Mouse (Mus musculus): ENCODE results near the gene Gp6.
"Not testable (repeated sequence)": the region's sequence is repeated elsewhere in the genome, so short reads cannot be mapped to it uniquely, and the experiment has no call there.

The Gp6 gene

DNA sequence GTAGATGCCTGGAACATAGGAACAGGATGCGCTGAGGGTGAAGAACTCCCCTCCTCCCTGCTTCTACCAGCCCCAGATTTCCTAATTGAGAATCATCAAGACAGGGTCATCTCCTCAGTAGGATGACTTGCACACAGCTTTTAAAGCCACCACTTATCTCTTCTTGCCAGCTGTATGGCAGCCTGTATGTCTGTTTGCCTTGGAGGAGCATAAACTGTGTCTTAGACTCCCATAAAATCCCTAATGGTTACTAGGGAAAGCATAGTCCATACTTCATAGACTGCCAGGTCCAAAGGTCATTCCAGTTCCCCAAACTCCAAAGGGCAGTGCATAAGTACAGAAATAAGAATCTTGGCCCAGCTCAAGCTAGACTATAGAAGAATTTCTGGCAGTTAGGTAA lies at the start of gene Gp6:
TSS of gene Gp6 (minus strand) at position 15 of the 400 bp plus-strand sequence.
- no peak for DNase-seq

DNA sequence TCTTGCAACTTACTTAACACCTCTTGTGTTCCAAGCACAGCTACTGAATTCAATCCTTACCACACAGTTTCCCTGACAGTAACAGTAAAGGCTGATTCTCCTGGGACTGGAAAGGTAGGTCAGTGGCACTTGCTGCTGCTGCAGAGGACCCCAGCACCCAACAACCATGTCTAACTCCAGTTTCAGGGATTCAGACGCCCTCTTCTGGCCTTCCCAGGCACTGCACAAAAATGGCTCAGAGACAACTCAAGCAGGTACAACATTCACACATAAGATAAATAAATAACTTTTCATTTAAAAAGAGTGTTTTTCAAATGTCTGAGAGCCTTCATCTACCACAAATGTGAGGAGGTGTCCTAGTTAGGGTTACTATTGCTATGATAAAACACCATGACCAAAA lies 49.6 kb upstream of the Gp6 start:
- no peak for DNase-seq

DNA sequence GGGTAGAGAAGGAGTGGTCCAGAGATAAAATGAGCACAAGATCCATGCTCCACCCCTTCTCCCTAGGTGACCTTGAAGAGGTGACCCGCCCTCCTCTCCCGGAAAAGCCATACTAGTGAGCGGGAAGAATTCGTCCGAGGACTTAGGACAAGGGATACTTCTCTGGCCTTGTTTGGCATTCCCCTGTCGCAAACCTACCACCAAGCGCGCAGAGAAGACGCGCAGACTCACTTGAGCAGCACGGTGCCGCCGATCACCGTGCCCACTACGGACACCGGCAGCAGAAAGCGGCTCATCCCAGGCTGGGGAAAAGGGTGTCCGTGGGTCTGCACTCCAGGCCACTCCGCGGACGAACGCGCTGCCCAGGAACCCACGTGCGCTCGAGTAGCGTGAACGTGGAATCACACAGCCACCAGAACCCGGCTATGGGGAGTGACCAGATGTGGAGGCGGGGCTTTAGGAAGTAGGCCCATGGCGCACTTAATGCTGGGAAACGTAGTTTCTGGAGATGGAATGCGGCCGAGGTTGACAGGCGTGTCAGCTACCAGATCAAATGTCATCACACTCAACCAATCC lies 47.8 kb upstream of the Gp6 start, which contains the start of gene Rdh13:
TSS of gene Rdh13 (minus strand) at position 434 of the 576 bp plus-strand sequence.
- peak; percentile 75 to 77 for DNase-seq

DNA sequence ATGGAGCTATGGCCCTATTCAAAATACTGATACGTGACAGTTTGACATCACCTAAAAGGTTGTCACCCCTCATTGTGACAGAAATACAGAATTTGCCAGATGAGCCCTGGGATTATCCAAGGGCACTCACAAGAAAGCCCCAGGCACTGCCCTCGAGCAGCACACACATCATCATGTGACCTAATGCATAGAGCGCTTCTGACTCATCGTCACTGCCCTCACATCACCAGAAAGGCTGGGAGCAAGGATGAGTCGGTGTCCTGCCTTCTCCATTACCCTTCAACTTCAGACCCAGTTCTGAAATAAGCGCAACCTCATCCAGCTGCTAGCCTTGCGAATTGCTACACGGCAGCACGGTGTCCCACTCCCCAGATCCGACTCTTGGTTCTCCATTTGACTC lies 43.0 kb upstream of the Gp6 start:
- DNase-seq: no peak

DNA sequence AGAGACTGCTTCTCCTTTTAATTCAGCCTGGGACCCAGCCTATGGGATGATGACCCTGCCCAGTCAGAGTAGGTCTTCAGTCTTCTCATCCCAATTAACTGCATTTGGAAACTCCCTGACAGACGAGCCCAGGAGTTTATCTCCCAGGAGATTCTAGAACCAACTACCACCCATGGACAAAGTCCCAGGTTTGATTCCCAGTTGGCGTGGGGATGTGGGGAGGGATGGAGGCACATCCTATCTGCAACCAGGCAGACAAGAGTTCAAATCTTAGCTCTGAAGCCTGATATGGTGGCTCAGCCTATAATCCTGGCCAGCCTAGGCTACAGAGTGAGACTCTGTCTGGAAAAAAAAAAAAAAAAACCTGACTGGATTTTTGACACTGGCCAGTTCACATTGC lies 40.2 kb upstream of the Gp6 start:
- no peak for DNase-seq

DNA sequence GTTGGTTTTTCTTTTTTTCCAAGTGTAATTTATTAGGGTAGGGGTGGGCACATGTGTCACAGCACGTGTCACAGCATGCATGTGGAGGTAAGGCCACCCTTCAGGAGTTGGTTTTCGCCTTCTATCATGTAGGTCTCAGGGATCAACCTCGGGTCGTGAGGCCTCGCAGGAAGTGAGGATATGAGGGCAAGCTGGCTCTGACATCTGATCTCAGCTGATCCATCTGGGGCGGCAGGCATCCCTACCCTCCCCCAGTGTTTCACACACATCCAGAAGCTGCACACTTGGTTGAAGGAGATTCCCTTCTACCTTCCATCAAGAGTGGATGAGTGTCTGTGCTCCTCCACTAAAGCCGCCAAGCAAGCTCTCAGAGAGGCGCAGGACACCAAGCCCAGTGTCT lies 34.5 kb upstream of the Gp6 start:
- DNase-seq: no peak

DNA sequence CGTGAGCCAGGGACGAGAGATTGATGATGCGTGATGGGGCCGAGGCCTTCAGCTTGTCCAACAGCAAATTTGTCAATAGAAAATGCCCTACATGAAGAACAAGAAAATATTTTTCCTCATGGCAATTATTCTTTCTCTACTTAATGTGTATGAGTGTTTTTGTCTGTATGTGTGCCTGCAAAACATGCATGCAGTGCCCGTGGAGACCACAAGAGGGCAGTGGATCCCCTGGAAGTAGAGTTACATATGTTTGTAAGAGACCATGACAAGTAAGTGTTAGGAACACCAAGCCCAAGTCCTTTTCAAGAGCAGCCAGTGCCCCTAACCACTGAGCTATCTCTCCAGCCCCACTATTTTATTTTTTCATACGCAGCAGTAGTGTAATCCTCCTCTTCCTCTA lies 34.0 kb upstream of the Gp6 start:
- DNase-seq: peak; percentile 67 to 77

DNA sequence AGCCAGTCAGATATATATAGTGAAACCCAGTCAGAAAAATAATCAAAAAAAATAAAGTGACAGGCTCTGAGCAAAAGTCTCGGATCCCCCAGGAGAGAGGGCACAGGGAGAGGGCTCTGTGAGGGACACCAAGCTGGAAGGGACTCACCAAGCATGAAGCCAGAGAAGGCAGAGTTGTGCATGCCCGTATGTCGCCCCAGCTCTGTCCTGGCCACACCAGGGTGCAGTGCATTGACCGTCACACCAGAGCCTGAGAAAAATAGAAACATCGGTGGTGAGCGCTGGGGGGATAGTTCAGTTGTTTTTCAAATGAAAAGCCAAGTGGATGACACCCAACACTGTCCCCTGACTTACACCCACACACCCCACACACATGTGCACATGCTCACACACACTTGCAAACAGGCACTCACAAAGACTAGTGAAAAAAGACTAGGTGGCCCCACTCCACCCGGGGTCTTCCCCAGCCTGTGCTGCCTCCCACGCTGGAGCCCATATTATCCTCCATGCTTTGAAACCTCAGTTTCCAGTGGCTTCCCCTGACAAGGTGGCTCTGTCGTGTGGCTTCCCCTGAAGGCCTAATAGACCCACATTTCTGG lies 32.8 kb upstream of the Gp6 start:
- no peak for DNase-seq

DNA sequence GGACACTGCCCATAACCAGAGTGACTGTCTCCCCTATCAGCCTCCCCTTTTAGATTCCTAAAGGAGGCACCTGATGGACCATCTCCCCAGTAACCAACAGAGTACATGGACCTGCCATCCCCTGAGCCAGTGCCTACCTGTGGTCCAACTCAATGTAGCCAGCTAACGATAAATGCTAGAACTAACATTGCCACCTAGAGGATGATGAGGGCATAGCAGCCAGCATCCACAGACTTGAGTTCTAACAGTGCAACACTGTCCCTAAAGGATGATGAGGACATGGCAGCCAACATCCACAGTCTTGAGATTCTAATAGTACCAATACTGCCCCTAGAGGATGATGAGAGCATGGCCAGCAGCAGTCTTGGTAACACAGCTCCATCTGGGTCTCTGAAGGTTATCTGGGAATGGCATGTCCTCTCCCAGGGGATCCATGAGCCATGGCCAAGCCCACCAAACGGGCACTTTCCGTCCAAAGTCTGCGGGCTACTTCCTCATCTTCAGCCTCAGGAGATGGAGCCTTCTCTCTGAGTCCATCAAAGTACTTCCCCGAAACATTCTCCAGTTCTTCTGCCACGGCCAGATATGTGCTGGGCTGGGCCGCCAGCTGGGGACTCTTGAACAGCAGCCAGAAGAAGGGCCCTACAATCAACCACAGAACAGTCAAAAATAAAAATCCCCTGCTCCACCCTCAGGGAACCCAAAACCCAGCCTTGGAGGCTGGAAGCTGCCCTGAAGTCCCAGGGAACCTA lies 29.8 kb upstream of the Gp6 start:
- peak; percentile 77 to 81 for DNase-seq

DNA sequence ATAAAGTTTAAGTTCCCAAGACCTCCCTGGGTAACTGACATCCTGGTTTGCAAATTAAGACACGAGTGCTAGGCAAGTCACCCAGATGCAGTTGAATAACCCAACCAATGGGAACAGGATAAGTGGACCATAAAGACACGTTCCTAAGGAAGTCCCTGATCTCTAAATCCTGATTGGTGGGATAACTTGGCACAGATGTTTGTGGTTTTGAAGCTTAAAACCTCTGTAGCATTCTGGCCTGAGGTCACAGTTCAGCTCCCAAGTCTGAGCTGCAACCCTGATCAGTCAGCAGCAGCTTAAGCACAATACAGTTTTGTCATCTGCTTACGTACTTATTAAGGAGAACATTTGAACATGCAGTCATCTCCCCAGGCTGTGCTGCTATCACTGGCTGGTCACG lies 22.7 kb upstream of the Gp6 start:
- DNase-seq: no peak

DNA sequence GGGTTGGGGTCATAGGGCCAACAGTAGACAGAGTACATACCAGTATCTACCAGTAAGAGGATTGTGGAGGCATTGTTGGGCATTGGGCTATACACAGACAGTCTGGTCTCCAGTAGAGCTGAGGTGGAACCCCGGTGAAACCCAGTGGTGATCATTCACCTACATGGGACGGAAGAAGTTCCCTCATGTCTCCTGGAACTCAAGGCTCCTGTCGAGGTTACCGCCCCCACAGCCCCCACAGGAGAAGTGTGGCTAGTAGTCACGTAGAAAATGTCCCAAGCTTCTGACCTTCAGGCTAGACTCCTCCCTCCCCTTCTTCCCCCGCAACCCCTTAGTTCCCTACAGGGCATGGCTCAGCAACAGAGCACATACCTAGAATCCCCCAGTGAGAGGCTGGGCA lies 22.1 kb upstream of the Gp6 start:
- no peak for DNase-seq

DNA sequence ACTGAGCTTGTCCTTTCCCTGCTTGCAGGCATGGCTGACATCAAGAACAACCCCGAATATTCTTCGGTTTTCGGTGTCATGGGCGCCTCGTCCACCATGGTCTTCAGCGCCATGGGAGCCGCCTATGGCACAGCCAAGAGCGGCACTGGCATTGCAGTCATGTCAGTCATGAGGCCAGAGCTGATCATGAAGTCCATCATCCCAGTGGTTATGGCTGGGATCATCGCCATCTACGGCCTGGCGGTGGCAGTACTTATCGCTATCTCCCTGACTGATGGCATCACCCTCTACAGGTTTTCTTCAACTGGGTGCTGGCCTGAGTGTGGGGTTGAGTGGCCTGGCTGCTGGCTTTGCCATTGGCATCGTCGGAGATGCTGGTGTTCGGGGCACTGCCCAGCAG lies 14.9 kb upstream of the Gp6 start:
- DNase-seq: not testable (repeated sequence)

DNA sequence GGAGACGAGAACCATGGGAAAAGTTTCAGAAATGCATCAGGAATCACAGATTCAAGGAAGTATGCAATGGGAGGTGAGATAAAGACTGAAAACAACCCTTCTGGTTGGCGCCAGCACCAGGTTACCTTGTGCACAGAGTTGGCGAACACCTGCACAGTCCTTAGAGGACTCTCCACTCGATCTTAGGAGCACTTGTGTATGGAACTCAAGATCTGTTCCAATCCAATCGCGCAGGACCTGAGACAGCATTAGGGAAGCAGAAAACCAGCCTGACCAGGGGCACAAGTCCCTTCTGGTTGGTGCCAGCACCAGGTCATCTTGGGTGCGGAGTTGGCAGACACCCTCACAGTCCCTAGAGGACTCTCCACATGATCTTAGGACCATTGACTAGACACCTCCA lies 24.0 kb downstream of the Gp6 start:
- no peak for DNase-seq

DNA sequence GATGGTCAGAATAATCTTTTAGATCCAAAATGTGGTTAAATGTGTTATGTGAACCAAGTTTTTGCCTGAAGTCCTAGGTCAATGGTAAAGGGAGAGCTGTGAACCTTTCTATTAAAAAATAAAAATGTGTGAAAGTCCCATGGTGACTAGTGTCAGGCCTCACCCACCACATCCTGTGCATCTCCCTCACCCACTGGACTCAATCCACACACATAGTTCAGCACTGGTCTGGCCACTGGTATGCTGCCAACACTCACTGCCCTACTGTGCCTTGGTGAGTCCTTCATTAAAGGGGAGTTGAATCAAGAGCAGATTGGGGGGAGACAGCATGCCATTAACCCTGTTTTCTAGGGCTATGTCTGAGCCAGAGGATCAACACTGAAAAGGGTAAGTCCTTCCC lies 60.0 kb downstream of the Gp6 start, which contains the start of gene Ncr1:
TSS of gene Ncr1 (plus strand) at position 216 of the 400 bp plus-strand sequence.
- no peak for DNase-seq

DNA sequence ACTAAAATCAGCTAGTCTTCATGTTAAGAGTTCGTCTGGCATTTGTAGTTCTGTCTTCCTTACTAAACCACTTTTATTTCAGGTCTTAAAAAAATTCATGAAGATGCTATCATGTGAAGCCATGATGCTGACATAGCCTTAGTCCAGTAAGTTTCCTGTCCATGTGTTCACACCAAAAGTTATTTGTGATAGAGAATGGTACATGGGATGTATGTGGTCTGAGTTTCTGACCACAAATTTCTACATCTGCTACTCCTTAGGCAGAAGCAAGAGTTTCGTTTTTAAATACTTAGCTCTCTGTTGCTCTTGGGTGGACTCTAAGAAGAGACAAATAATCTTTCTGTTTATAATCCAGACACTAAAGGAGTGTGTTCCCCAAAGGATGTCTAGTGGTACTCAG lies 74.2 kb downstream of the Gp6 start:
- DNase-seq: no peak

All from thymus, postnatal 36 days (tissue).